Mouse (Mus musculus) megakaryocyte, embryonic 14.5 days (primary cell): ENCODE measurements around the gene Lenep. TPM values are rescaled to one million over a fixed set of nuclear protein-coding genes. Genes with fewer than 3 reads are reported as not detected.

Source experiments
- H3K27me3 ChIP-seq: replicated peaks from 2 replicates; pipeline ENCODE3; 2012; ENCODE audit warnings: inconsistent platforms
- H3K36me3 ChIP-seq: replicated peaks from 2 replicates; pipeline ENCODE3; 2012; ENCODE audit warnings: low read length, inconsistent platforms, mixed read lengths
- H3K4me1 ChIP-seq: 2 replicates; pipeline ENCODE4 v1.6.1; 2012; ENCODE audit warnings: inconsistent platforms
- H3K4me3 ChIP-seq: replicated peaks from 2 replicates; pipeline ENCODE3; 2012; ENCODE audit warnings: moderate library complexity, mild to moderate bottlenecking, inconsistent platforms
- H3K9me3 ChIP-seq: 2 replicates; pipeline ENCODE4 v1.6.1; 2012; ENCODE audit warnings: inconsistent platforms
- FLI1 ChIP-seq: IDR thresholded peaks from 2 replicates; pipeline ENCODE4 v1.6.1; 2012; ENCODE audit warnings: low read length, inconsistent platforms, mixed read lengths
- GATA1 ChIP-seq: IDR thresholded peaks from 3 replicates; pipeline ENCODE4 v1.6.1; 2012; ENCODE audit warnings: mixed read lengths, low read length, inconsistent platforms, borderline replicate concordance
- polyA plus RNA-seq: library from polyadenylated mRNA; stranded (reverse); fragments of >175 nt; gene quantifications from 2 replicates; pipeline ENCODE4 v1.2.3, GENCODE M21; 2012; ENCODE audit warnings: low replicate concordance; ENCODE audit not compliant: insufficient read depth

Gene Lenep
- polyA plus RNA-seq, 1 experiment = 0.31 TPM

DNA sequence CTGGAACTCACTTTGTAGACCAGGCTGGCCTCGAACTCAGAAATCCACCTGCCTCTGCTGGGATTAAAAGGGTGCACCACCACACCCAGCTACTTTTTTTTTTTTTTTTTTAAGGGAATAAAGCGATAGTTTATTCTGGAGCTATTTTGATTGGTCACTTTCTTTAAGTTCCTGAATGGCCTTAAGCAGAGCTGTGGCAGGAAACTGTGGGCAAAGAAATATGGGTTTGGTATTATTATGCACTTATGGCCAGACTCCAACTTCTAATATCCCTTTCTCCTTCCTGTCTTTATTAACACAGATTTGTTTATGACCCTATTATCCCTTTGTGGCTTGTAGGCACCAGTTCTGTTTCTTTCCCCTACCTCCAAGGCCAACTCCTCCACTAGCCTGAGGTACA lies 17.8 kb upstream of the Lenep start:
- H3K4me3 ChIP-seq = peak overlapping the region; percentile 91
- H3K4me1 ChIP-seq = peaks cover 67% of the 10 kb centered on the region
- H3K27me3 ChIP-seq = no peaks in the 10 kb centered on the region
- H3K36me3 ChIP-seq = peaks cover 49% of the 10 kb centered on the region
- TF ChIP-seq GATA1 (no peak), FLI1 (no peak)
- H3K9me3 ChIP-seq = no peaks in the 10 kb centered on the region

DNA sequence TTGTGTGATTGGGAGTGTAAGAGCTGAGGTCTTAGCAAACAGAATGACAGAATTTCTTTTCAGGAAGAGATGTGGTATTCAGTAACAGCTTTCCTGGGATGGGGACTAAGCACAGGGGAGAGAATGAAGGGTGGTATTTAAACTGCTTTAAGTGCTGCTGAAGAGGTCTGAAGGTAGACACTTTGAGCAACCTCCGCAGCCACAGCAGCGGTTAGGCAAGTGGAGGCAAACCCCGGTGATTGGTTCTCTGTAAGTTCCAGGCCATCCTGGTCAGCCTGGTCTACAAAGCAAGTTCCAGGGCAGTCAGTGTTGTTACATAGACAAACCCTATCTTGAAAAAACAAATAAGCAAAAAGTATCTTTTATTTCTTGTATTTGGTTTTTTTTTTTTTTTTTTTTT lies 17.4 kb upstream of the Lenep start:
- H3K4me1 ChIP-seq = peaks cover 67% of the 10 kb centered on the region
- peaks cover 48% of the 10 kb centered on the region for H3K36me3 ChIP-seq
- H3K9me3 ChIP-seq = no peaks in the 10 kb centered on the region
- no peaks in the 10 kb centered on the region for H3K27me3 ChIP-seq
- TF ChIP-seq GATA1 (no peak), FLI1 (no peak)
- H3K4me3 ChIP-seq = peak overlapping the region; percentile 95

DNA sequence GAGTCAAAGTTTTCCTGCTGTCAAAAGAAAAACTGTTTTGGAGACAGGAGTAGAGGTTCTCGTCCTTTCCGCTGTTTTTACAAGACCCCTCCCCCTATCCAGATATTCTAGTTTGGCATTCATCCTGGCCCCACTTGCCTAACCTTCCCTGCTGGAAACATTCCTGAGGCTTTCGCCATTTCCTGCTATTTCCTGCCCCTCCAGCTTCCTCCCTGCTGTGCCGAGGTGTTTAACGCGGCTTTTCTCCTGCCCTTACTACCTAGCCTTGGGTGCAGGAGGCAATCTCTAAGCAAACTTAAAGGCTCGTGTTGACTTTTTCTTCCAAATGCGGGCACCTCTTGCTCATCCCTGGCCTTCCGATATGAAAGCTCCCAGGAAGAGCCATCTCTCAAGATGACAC lies 17.0 kb upstream of the Lenep start:
- no peaks in the 10 kb centered on the region for H3K27me3 ChIP-seq
- TF ChIP-seq GATA1 (no peak), FLI1 (no peak)
- H3K36me3 ChIP-seq = peaks cover 48% of the 10 kb centered on the region
- H3K4me3 ChIP-seq = peak overlapping the region; percentile 95
- H3K9me3 ChIP-seq = peaks cover 3% of the 10 kb centered on the region; the same call in 1 of the 2 replicates
- H3K4me1 ChIP-seq = peaks cover 64% of the 10 kb centered on the region

DNA sequence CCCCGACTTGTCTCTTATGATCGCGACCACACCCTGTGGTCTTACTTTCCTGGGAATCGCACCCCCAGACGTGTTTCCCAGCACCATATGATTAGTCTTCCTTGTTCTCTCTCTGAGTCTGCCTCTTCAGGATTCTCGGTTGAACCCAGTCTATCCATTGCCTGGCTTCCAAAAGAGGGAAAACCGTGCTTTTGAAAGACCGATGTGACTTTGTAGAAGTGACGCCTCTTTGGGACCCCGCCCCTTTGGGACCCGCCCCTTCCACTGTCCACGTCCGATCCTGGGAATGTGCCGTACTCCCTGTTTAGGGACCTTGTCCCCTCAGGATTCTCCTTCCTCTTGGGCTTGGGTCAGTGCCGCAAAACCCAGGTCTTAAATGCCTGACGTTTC lies 16.3 kb upstream of the Lenep start:
- Histone ChIP-seq H3K4me3 (peak overlapping the region; percentile 95), H3K4me1 (peaks cover 59% of the 10 kb centered on the region), H3K36me3 (peaks cover 48% of the 10 kb centered on the region), H3K9me3 (peaks cover 3% of the 10 kb centered on the region; the same call in 1 of the 2 replicates), H3K27me3 (no peaks in the 10 kb centered on the region)
- TF ChIP-seq GATA1 = no peak
- TF ChIP-seq FLI1 = no peak

DNA sequence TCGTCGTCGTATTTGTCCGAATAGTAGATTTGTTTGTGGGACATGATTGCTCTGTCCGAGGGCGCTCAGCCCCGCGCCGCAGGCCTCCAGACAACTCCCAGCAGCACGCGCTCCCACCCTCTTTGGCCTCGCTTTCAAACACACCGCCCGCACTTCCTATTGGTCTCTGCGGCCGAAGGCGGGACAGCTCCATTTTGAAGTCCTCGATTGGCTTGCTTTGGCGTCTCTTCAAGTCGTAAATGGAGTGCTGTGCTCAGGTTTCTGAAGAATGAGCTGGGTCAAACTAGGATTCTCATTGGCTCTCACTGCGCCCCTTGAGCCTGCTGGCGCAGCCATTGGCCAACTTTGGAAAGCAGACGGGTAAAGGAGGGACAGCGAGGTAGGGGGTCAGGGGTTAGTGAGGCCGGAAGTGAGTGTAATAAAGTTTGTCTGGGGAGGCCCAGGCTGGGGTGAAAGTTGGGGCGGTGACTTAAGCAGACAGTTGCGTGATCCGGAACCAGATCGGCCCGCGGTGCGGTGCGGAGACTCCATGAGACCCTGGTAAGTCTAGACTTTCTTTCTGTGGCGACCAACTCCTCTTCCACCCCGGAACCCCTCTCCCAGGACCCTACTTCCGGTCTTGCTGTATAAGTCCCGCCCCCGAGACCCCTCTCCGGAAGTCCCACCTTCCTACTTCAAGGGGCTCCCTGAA lies 15.7 kb upstream of the Lenep start, which contains the start of the genes Cks1b and Shc1:
Gene Cks1b, minus strand, starts transcription at position 214 of the 691 bp plus-strand sequence.
Gene Shc1, plus strand, starts transcription at position 274 of the 691 bp plus-strand sequence.
- Histone ChIP-seq H3K36me3 (peaks cover 44% of the 10 kb centered on the region), H3K27me3 (no peaks in the 10 kb centered on the region), H3K4me3 (peak within 1 kb of the TSS; percentile 95), H3K9me3 (peaks cover 3% of the 10 kb centered on the region; the same call in 1 of the 2 replicates), H3K4me1 (peaks cover 58% of the 10 kb centered on the region)
- TF ChIP-seq GATA1 = no peak
- TF ChIP-seq FLI1 = peak; percentile 58; the same call in 1 of the 2 replicates

DNA sequence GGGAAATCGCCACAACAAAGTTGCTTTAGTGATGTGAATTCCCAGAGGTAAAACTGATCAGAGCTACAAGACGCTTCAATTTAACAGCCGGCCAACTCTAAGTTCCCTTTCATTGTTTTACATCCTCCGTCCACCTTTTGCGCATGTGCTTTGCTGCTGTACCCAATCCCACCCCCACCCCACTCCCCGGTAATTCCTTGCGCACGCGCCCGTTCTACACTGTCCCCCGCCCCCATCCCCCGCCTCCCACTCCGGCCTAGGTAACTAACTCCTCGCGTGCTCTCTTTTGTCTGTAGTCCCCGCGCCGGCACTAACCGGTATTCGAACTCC lies 15.2 kb upstream of the Lenep start:
- Histone ChIP-seq H3K4me3 (peak overlapping the region; percentile 95), H3K27me3 (no peaks in the 10 kb centered on the region), H3K9me3 (peaks cover 3% of the 10 kb centered on the region; the same call in 1 of the 2 replicates), H3K36me3 (peaks cover 42% of the 10 kb centered on the region), H3K4me1 (peaks cover 56% of the 10 kb centered on the region)
- TF ChIP-seq FLI1 (no peak), GATA1 (no peak)

DNA sequence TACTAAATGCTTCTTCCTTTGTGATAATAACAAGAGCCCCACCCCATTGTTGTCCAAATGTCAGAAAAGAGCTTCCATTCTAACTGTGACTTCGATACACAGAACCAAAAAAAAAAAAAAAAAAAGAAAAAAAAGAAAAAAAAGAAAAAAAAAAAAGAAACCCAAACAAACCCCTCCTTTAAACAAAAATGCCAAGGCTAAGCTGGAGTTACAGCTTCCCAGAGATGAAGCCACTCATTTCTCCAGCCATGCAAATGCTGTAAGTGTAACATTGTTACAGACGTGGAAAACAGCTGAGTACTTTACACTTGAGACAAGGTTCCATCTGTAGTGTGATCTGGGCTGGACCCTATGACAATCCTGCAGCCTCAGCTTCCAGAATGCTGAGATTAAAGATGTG lies 14.5 kb upstream of the Lenep start:
- H3K9me3 ChIP-seq = peaks cover 3% of the 10 kb centered on the region; the same call in 1 of the 2 replicates
- no peaks in the 10 kb centered on the region for H3K27me3 ChIP-seq
- no peak for TF ChIP-seq GATA1
- TF ChIP-seq FLI1 = no peak
- H3K36me3 ChIP-seq = peaks cover 35% of the 10 kb centered on the region
- peak overlapping the region; percentile 95 for H3K4me3 ChIP-seq
- H3K4me1 ChIP-seq = peaks cover 56% of the 10 kb centered on the region

DNA sequence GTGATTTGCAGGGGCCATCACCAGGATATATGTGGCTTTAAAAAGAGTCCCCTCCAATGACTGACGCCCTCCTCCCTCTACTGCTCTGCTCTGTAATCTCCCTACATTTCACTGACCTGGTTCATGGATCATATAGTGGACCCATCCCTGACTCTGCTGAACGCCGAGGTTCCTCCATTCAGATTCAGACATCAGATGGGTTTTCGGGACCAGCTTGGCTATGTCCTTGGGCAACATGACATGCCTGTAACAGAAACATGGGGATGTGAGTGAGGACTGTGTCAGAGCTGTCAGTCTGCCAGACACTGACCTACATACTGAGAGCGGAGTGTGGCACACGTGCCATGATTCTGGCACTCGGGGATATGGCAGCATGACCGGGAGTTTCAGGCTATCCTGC lies 13.6 kb upstream of the Lenep start:
- Histone ChIP-seq H3K4me3 (peak overlapping the region; percentile 21), H3K36me3 (peaks cover 29% of the 10 kb centered on the region), H3K9me3 (peaks cover 3% of the 10 kb centered on the region; the same call in 1 of the 2 replicates), H3K27me3 (no peaks in the 10 kb centered on the region), H3K4me1 (peaks cover 49% of the 10 kb centered on the region)
- TF ChIP-seq FLI1 (no peak), GATA1 (no peak)

DNA sequence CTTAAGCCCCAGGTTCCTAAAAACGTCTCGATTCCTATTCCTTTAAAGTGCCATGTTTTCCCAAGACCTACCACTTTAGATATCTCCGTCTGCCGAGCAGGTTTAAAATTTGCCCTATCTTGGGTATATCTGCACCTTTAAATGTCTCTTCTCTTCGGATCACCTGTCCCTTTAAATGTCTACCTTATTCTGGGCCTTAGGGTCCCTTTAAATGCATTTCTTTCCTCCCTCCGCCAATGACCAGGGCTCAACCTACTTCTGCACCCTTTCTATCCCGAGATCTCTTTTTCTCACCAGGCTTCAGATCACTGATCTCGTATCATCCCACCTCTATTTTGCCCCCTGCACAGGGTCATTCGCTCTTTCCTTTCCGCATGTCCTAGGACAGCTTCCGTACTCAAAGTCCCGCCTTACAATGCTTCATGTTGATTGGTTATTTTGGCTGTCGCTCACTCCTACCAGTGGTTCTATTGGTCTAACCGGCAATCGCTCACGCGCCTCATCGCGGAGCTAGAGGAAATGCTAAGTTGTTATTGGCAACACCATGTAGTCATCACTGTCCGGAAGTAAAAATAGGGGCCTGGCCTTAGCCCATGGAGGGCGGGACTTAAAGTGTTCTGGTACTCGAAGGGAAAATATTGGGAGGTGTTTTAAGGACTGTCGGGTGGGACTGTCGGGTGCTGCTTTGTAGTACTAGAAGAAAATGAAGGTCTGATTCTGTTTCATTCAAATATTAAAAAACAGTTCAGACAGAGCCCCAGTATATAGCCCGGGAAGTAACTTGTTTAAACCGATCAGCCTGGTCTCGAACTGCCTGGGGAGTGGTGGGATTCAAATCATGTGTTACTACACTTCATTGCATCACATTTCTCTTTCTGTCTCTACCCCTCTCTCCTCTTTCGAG lies 9.1 kb upstream of the Lenep start, which contains the start of gene Flad1:
Gene Flad1, minus strand, starts transcription at position 381 of the 904 bp plus-strand sequence.
- Histone ChIP-seq H3K4me1 (peaks cover 57% of the 10 kb centered on the region), H3K36me3 (peaks cover 67% of the 10 kb centered on the region), H3K27me3 (no peaks in the 10 kb centered on the region), H3K9me3 (peaks cover 3% of the 10 kb centered on the region; the same call in 1 of the 2 replicates), H3K4me3 (peak within 1 kb of the TSS; percentile 93)
- TF ChIP-seq FLI1 = peak; percentile 74
- TF ChIP-seq GATA1 = no peak

DNA sequence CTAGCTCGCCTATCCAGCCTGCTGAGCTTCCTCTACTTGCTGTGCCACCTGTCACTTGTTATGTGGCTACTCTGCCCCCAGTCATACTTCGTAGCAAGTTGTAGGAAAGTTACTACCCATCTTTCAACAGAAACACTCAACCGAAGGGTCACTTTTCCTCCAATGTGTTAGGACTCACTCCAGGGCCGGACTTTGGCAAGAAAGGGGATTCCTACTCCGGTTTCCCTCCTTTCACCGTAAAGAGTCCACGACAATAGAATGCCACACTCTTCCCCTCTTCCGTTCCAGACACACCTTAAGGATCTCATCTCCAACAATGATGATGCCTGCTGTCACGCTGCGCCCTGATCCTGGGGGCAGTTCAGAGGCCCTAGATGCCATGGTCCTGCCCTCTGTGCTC lies 8.3 kb upstream of the Lenep start:
- H3K9me3 ChIP-seq = peaks cover 3% of the 10 kb centered on the region; the same call in 1 of the 2 replicates
- peaks cover 48% of the 10 kb centered on the region for H3K4me1 ChIP-seq
- H3K36me3 ChIP-seq = peaks cover 65% of the 10 kb centered on the region
- peak overlapping the region; percentile 93 for H3K4me3 ChIP-seq
- no peaks in the 10 kb centered on the region for H3K27me3 ChIP-seq
- TF ChIP-seq FLI1 (no peak), GATA1 (no peak)
